Mouse (Mus musculus) heart, postnatal 0 days (tissue): ENCODE measurements around the gene Cracr2a. TPM values are rescaled to one million over a fixed set of nuclear protein-coding genes. Genes with fewer than 3 reads are reported as not detected.

Experiments
- ATAC-seq: fragments of 200-750 bp; cut with Nextera tagmentation; 2 replicates; pipeline ENCODE4 v1.8.0; 2017; ENCODE audit warnings: low read depth, moderate number of reproducible peaks, moderate library complexity; ENCODE audit not compliant: insufficient read depth
- DNase-seq: peaks from one replicate; pipeline ENCODE4 v3.0.0-alpha.2; 2016; ENCODE audit warnings: low spot score
- H3K27ac ChIP-seq: fragments of 300-500 bp; sonication (generic); 2 replicates; pipeline ENCODE4 v1.5.1; 2014; ENCODE audit warnings: low read depth, mild to moderate bottlenecking
- H3K27me3 ChIP-seq: fragments of 300-500 bp; sonication (generic); 2 replicates; pipeline ENCODE4 v1.6.1; 2014; ENCODE audit warnings: low read length, mixed read lengths; ENCODE audit not compliant: control insufficient read depth, insufficient read depth
- H3K36me3 ChIP-seq: fragments of 300-500 bp; sonication (generic); replicated peaks from 2 replicates; pipeline ENCODE4 v1.6.1; 2014; ENCODE audit warnings: low read length, mixed read lengths; ENCODE audit not compliant: control insufficient read depth, insufficient read depth
- H3K4me1 ChIP-seq: fragments of 300-500 bp; sonication (generic); 2 replicates; pipeline ENCODE4 v1.6.1; 2014; ENCODE audit warnings: antibody characterized with exemption; ENCODE audit not compliant: control insufficient read depth, insufficient read depth
- H3K4me2 ChIP-seq: fragments of 300-500 bp; sonication (generic); 2 replicates; pipeline ENCODE4 v1.6.1; 2014; ENCODE audit warnings: low read depth, mild to moderate bottlenecking, low read length, moderate library complexity
- H3K4me3 ChIP-seq: fragments of 300-500 bp; sonication (generic); 2 replicates; pipeline ENCODE4 v1.5.1; 2014; ENCODE audit warnings: low read depth, low read length
- H3K9ac ChIP-seq: fragments of 300-500 bp; sonication (generic); replicated peaks from 2 replicates; pipeline ENCODE4 v1.6.1; 2014; ENCODE audit warnings: low read depth, low read length, mixed read lengths
- H3K9me3 ChIP-seq: fragments of 300-500 bp; sonication (generic); replicated peaks from 2 replicates; pipeline ENCODE4 v1.6.1; 2016; ENCODE audit warnings: low read length; ENCODE audit not compliant: control insufficient read depth
- CTCF ChIP-seq: IDR thresholded peaks from 2 replicates; pipeline ENCODE4 v1.5.1; 2016; ENCODE audit warnings: antibody characterized with exemption, control low read depth, low read depth
- EP300 ChIP-seq: IDR thresholded peaks from 2 replicates; pipeline ENCODE4 v1.6.1; 2016; ENCODE audit warnings: antibody characterized with exemption, low read depth
- WGBS: fragments of 180-500 bp; shearing (Covaris S2); extraction: QIAGEN DNeasy Blood & Tissue Kit; methylation state at CpG from one replicate; pipeline ENCODE4 v1.1.7; 2014; 5-methylcytosine and 5-hydroxymethylcytosine counted together
- polyA plus RNA-seq: library from polyadenylated mRNA; unstranded; fragments of >200 nt; fragmentation: Nextera tagmentation; extraction: Ambion mirVana; gene quantifications from 2 replicates; pipeline ENCODE4 v1.2.1, GENCODE M21; 2015
- total RNA-seq: library from RNA; depleted of rRNA; stranded (reverse); fragments of >200 nt; gene quantifications from 2 replicates; pipeline ENCODE4 v1.2.3, GENCODE M21; 2014; ENCODE audit warnings: low replicate concordance

Cracr2a gene
- total and polyA plus RNA-seq, 2 experiments from 2014 or later = 0.86 to 1.7 TPM

- ATAC-seq = no peak
- no peaks in the 10 kb centered on the region for H3K27me3 ChIP-seq
Measured at GRCm38 (mm10) chr6:127565951-127566732, 5.0 kb downstream of the Cracr2a start.

GRCm38 (mm10) chr6:127571849-127572550, 10.9 kb downstream of the Cracr2a start:
- Histone ChIP-seq H3K9ac (no peak overlapping the region), H3K27ac (no peak overlapping the region), H3K27me3 (no peaks in the 10 kb centered on the region), H3K36me3 (no peaks in the 10 kb centered on the region), H3K4me2 (no peak overlapping the region), H3K9me3 (0 out of 2 replicates have a peak, but pooled peaks cover 2% of the 10 kb centered on the region), H3K4me3 (no peak overlapping the region), H3K4me1 (no peaks in the 10 kb centered on the region)
- ATAC-seq = no peak
- TF ChIP-seq EP300 = no peak
- DNase-seq = no peak
- 76% methylated on average over 8 of the region's 8 CpGs for WGBS

More at GRCm38 (mm10) chr6:127565951-127566732, 5.0 kb downstream of the Cracr2a start:
- Histone ChIP-seq H3K4me1 (peaks cover 17% of the 10 kb centered on the region; the same call in 1 of the 2 replicates), H3K27ac (no peak overlapping the region), H3K9me3 (0 out of 2 replicates have a peak, but pooled peaks cover 6% of the 10 kb centered on the region), H3K36me3 (no peaks in the 10 kb centered on the region), H3K4me2 (no peak overlapping the region), H3K4me3 (no peak overlapping the region), H3K9ac (no peak overlapping the region)
- TF ChIP-seq EP300 = no peak
- TF ChIP-seq CTCF = no peak
- no peak for DNase-seq
- WGBS = 71% methylated on average over 7 of the region's 7 CpGs

GRCm38 (mm10) chr6:127573779-127574463, 12.8 kb downstream of the Cracr2a start:
- H3K4me1 ChIP-seq = no peaks in the 10 kb centered on the region
- DNase-seq (no peak), ATAC-seq (no peak)
- no peak for TF ChIP-seq CTCF
- no peak for TF ChIP-seq EP300
- no peak overlapping the region for H3K4me3 ChIP-seq
- 57% methylated on average over 11 of the region's 11 CpGs for WGBS
- no peaks in the 10 kb centered on the region for H3K27me3 ChIP-seq
- no peak overlapping the region for H3K9ac ChIP-seq
- H3K27ac ChIP-seq = no peak overlapping the region
- H3K4me2 ChIP-seq = no peak overlapping the region
- H3K36me3 ChIP-seq = no peaks in the 10 kb centered on the region
- H3K9me3 ChIP-seq = no peaks in the 10 kb centered on the region

DNA sequence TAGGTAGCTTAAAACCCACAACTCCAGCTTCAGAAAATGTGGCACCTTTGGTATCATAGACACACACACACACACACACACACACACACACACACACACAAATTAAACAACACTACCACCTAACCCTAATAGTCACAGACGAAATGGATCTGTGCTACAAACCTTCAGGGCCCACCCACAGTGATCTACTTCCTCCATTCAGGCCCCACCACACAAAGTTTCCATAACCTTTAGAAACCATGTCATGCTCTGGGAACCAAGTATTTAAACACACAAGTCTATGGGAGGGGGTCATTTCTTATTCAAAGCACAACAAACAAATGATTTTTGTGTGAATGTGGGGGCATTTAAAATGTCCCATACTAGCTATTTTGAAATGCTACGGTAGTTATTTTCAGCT, 14.1 kb downstream of the Cracr2a start:
- Histone ChIP-seq H3K4me3 (no peak overlapping the region), H3K4me2 (no peak overlapping the region), H3K27ac (no peak overlapping the region), H3K27me3 (no peaks in the 10 kb centered on the region), H3K9me3 (no peaks in the 10 kb centered on the region), H3K9ac (no peak overlapping the region), H3K36me3 (no peaks in the 10 kb centered on the region), H3K4me1 (no peaks in the 10 kb centered on the region)
- no peak for DNase-seq
- 84% methylated on average over 2 of the region's 2 CpGs for WGBS
- no peak for ATAC-seq
- TF ChIP-seq EP300 (no peak), CTCF (no peak)

- Histone ChIP-seq H3K27me3 (no peaks in the 10 kb centered on the region), H3K27ac (no peak overlapping the region), H3K4me1 (peaks cover 10% of the 10 kb centered on the region), H3K4me2 (no peak overlapping the region), H3K9ac (no peak overlapping the region), H3K36me3 (no peaks in the 10 kb centered on the region), H3K4me3 (no peak overlapping the region), H3K9me3 (no peaks in the 10 kb centered on the region)
- DNase-seq (no peak), ATAC-seq (no peak)
- 63% methylated on average over 4 of the region's 4 CpGs for WGBS
- no peak for TF ChIP-seq EP300
- no peak for TF ChIP-seq CTCF
Measured at GRCm38 (mm10) chr6:127577688-127578087, 16.6 kb downstream of the Cracr2a start.
